Mouse (Mus musculus) kidney, adult 2 months (tissue): ENCODE measurements around the gene Ncf1. TPM values are rescaled to one million over a fixed set of nuclear protein-coding genes. Genes with fewer than 3 reads are reported as not detected.

ENCODE experiments used
- DNase-seq: peaks from one replicate; pipeline ENCODE4 v3.0.0; 2021
- H3K27ac ChIP-seq: fragments of 200-500 bp; 2 replicates; pipeline ENCODE4 v1.5.1; 2012; ENCODE audit warnings: low read depth, low read length, control low read depth, inconsistent platforms; ENCODE audit not compliant: insufficient read depth
- H3K27me3 ChIP-seq: fragments of 200-500 bp; replicated peaks from 2 replicates; pipeline ENCODE4 v1.6.1; 2012; ENCODE audit warnings: mild to moderate bottlenecking, moderate library complexity, low read length, inconsistent platforms; ENCODE audit not compliant: control insufficient read depth, insufficient read depth
- H3K36me3 ChIP-seq: fragments of 200-500 bp; 2 replicates; pipeline ENCODE4 v1.6.1; 2012; ENCODE audit warnings: mild to moderate bottlenecking, moderate library complexity, low read length, inconsistent platforms; ENCODE audit not compliant: control insufficient read depth, insufficient read depth
- H3K4me1 ChIP-seq: fragments of 200-500 bp; 2 replicates; pipeline ENCODE4 v1.6.1; 2011; ENCODE audit warnings: low read length; ENCODE audit not compliant: control insufficient read depth, insufficient read depth
- H3K4me3 ChIP-seq: fragments of 200-500 bp; 2 replicates; pipeline ENCODE4 v1.5.1; 2011; ENCODE audit warnings: mild to moderate bottlenecking, low read depth, low read length, control low read depth; ENCODE audit not compliant: insufficient read depth
- CTCF ChIP-seq: fragments of 200-500 bp; conservative IDR thresholded peaks from 2 replicates; pipeline ENCODE4 v1.5.1; 2011; ENCODE audit warnings: low read depth, mild to moderate bottlenecking, control low read depth, low read length, moderate library complexity, mixed read lengths; ENCODE audit not compliant: insufficient read depth, insufficient read length
- POLR2A ChIP-seq: fragments of 200-500 bp; IDR thresholded peaks from one replicate; pipeline ENCODE4 v1.6.1; 2011; ENCODE audit warnings: low read depth, low read length, control low read depth
- WGBS: fragments of 180-500 bp; shearing (Covaris S2); methylation state at CpG from one replicate; pipeline ENCODE4 v1.1.7; 2018; 5-methylcytosine and 5-hydroxymethylcytosine counted together
- polyA plus RNA-seq: library from polyadenylated mRNA; depleted of rRNA; stranded (reverse); fragments of >200 nt; gene quantifications from 2 replicates; pipeline ENCODE4 v1.2.3, GENCODE M21; 2012

Gene Ncf1
- polyA plus RNA-seq, 1 experiment: 6.7 TPM

- Histone ChIP-seq H3K27ac (no peak overlapping the region), H3K4me3 (no peak overlapping the region), H3K27me3 (no peaks in the 10 kb centered on the region), H3K4me1 (peaks cover 15% of the 10 kb centered on the region), H3K36me3 (no peaks in the 10 kb centered on the region)
- DNase-seq: no peak
- TF ChIP-seq POLR2A (no peak), CTCF (no peak)
- 87% methylated on average over 3 of the region's 3 CpGs for WGBS
These were observed 43.4 kb downstream of the Ncf1 start for GRCm38 (mm10) chr5:134186059-134186458.

GRCm38 (mm10) chr5:134183880-134184808, 45.3 kb downstream of the Ncf1 start, which contains the start of gene Gtf2ird2:
Gene Gtf2ird2 (plus strand): TSS chr5:134184019.
- peak; percentile 99 for DNase-seq
- H3K27ac ChIP-seq: peak within 1 kb of the TSS; percentile 78
- no peak for TF ChIP-seq POLR2A
- TF ChIP-seq CTCF: no peak

DNA sequence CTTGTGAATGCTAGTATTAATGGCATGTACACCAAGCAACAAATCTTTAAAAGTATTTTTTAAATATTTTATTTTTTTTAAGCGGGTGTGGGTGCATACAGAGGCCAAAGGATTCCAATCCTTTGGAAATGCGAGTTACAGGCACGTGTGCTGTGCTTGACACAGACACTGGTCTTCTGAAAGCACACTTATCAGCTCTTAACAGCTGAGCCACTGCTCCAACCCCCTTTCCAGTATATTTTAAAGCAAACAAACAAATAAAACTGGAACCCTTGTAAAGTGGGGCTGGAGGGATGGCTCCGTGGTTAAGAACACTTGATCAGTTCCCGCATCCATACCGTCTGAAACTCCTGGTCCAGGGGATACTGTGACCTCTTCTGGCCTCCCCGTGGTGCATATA, 46.3 kb downstream of the Ncf1 start:
- no peak for DNase-seq
- peak overlapping the region; percentile 68 for H3K4me3 ChIP-seq
- WGBS: 42% methylated on average over 7 of the region's 7 CpGs
- no peak for TF ChIP-seq POLR2A
- no peak for TF ChIP-seq CTCF
- no peaks in the 10 kb centered on the region for H3K36me3 ChIP-seq
- peaks cover 15% of the 10 kb centered on the region for H3K4me1 ChIP-seq
- H3K27ac ChIP-seq: peak overlapping the region; percentile 78
- no peaks in the 10 kb centered on the region for H3K27me3 ChIP-seq

More at GRCm38 (mm10) chr5:134183880-134184808, 45.3 kb downstream of the Ncf1 start, which contains the start of gene Gtf2ird2:
- Histone ChIP-seq H3K4me3 (peak within 1 kb of the TSS; percentile 68), H3K36me3 (no peaks in the 10 kb centered on the region), H3K27me3 (no peaks in the 10 kb centered on the region), H3K4me1 (peaks cover 15% of the 10 kb centered on the region)
- under 1% methylated on average over 92 of the region's 92 CpGs for WGBS

DNA sequence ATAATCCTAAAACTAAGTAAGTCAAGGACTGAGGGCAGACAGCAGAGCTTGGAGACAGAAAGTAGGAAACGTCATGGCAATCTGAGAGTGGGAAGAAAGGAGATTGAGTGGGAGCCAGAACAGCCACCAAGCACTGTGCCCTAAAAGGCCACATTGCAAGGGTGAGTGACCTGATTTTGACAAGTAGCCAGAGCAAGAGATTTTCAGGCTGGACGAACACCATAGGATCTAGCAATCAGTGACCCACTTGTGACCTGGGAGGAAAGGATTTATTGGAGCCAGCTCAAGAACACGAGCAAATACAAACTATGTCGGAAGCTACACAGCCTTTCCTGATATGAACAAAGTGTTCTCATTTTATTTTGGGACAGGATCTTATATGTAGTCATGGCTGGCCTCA, 46.7 kb downstream of the Ncf1 start:
- 9% methylated on average over 4 of the region's 4 CpGs for WGBS
- peaks cover 15% of the 10 kb centered on the region for H3K4me1 ChIP-seq
- no peaks in the 10 kb centered on the region for H3K27me3 ChIP-seq
- H3K4me3 ChIP-seq: no peak overlapping the region
- peak; percentile 75 for DNase-seq
- no peaks in the 10 kb centered on the region for H3K36me3 ChIP-seq
- TF ChIP-seq POLR2A (no peak), CTCF (no peak)
- H3K27ac ChIP-seq: peak overlapping the region; percentile 8

GRCm38 (mm10) chr5:134182172-134182571, 47.3 kb downstream of the Ncf1 start:
- H3K4me3 ChIP-seq: no peak overlapping the region
- whole genome bisulfite sequencing: 54% methylated on average over 3 of the region's 3 CpGs
- TF ChIP-seq POLR2A (no peak), CTCF (no peak)
- no peaks in the 10 kb centered on the region for H3K27me3 ChIP-seq
- peaks cover 15% of the 10 kb centered on the region for H3K4me1 ChIP-seq
- no peak for DNase-seq
- peak overlapping the region; percentile 8 for H3K27ac ChIP-seq
- no peaks in the 10 kb centered on the region for H3K36me3 ChIP-seq

- Histone ChIP-seq H3K4me3 (no peak overlapping the region), H3K4me1 (peaks cover 15% of the 10 kb centered on the region), H3K36me3 (no peaks in the 10 kb centered on the region), H3K27me3 (no peaks in the 10 kb centered on the region), H3K27ac (no peak overlapping the region)
- TF ChIP-seq POLR2A (no peak), CTCF (peak; percentile 43; the same call in 1 of the 2 replicates)
- 15% methylated on average over 7 of the region's 7 CpGs for WGBS
- peak; percentile 87 for DNase-seq
These were observed 49.6 kb downstream of the Ncf1 start for GRCm38 (mm10) chr5:134179871-134180270.

- no peaks in the 10 kb centered on the region for H3K27me3 ChIP-seq
- WGBS: 58% methylated on average over 7 of the region's 7 CpGs
- no peaks in the 10 kb centered on the region for H3K36me3 ChIP-seq
- TF ChIP-seq POLR2A: no peak
- TF ChIP-seq CTCF: no peak
- no peak overlapping the region for H3K27ac ChIP-seq
- H3K4me1 ChIP-seq: peaks cover 14% of the 10 kb centered on the region
- H3K4me3 ChIP-seq: no peak overlapping the region
- no peak for DNase-seq
These were observed 50.9 kb downstream of the Ncf1 start for GRCm38 (mm10) chr5:134178536-134178935.
